Mouse (Mus musculus): Measurements from ENCODE around the gene C4bp. TPM values are rescaled to one million over a fixed set of nuclear protein-coding genes. Genes with fewer than 3 reads are reported as not detected.
"Not testable (repeated sequence)": the region's sequence is repeated elsewhere in the genome, so short reads cannot be mapped to it uniquely, and the experiment has no call there.

Gene C4bp
- not detected for total RNA-seq (2021)
- long read RNA-seq, experiment 1: 0 reads
- long read RNA-seq, experiment 2: 0 reads

GRCm38 (mm10) chr1:130661454-130661853, at the start of gene C4bp:
Gene C4bp, minus strand, starts transcription at chr1:130661632.
- DNase-seq: no peak

- no peak for DNase-seq
These were observed 49.0 kb upstream of the C4bp start for GRCm38 (mm10) chr1:130710283-130711080.

GRCm38 (mm10) chr1:130703613-130704012, 42.2 kb upstream of the C4bp start:
- no peak for DNase-seq

DNA sequence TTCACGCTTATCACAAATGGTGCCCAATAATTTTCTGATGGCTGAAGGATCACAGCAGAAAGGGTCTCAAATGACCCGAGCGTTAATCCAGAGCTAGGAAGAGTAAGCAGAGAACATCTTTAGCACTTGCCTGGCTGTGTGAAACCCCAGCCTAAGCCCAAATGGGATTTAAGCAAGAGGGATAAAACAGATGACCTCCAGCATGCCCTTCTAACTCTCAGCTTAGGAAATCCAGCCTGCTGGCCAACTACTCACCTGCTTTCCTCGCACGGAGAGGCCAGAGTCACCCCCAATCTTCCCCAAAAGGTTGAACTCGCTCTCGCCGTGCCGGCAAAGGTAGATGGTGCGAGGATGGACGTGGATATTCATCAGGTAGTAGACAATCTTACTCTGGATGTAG, 40.5 kb upstream of the C4bp start:
- DNase-seq: no peak

GRCm38 (mm10) chr1:130699937-130700633, 38.7 kb upstream of the C4bp start:
- DNase-seq: no peak

DNA sequence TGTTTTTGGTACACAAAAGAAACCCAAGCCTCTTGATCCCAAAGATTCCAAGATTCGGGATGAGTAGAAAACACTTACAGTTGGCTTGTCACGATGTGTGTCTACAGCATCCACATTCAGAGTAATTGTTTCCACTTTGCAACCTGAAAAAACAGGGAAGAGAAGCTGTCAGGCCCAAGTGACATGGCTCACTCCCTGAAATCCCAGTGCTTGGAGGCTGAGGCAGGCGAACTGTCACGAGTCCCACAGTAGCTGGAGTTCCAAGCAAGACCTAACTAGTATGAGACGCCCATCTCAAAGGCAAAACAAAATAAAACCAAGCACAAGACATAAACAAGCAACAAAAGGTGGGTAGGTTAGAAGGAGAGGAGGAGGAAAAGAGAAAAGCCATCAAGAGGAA, 37.2 kb upstream of the C4bp start:
- no peak for DNase-seq

DNA sequence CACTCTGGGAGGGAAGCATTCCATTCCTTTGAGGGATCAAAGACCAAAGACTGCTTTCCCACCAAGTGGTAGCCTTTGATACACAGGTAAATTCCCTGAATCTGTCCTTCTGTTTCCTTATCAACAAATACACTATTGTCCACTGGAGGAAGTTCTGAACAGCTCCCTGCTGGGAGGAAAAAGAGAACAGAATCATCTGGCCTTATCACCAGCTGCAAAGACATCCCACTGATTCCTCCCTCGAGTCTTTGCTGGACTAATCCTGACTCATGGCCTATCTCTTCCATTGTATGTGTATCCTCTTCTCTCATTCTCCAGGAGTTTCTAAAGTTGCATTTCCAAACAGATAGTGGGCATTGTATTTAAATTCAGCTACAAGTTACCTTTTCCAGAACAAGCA, 22.5 kb upstream of the C4bp start:
- DNase-seq: no peak

- DNase-seq: no peak
These were observed 20.4 kb upstream of the C4bp start for GRCm38 (mm10) chr1:130681656-130682413.

DNA sequence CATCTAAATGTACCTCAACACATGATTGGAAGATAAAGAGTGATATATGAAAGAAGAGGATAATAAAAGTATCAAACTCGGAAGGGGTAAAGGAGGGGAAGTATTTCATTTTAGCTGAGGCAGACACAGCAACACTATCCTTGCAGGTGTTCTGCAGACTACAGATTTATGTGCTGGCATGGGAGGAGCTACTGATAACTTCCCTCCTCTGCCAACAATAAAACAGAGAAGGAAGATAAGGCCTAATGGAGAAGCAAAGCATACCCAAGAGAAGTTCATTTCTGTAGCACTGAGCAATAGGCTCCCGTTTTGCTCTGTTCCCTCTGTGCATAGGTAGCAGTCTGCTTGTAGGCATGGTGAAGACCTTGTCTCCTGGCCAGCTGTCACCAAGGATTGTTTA, 19.6 kb upstream of the C4bp start:
- DNase-seq: no peak

GRCm38 (mm10) chr1:130678551-130678950, 17.1 kb upstream of the C4bp start:
- DNase-seq: no peak

DNA sequence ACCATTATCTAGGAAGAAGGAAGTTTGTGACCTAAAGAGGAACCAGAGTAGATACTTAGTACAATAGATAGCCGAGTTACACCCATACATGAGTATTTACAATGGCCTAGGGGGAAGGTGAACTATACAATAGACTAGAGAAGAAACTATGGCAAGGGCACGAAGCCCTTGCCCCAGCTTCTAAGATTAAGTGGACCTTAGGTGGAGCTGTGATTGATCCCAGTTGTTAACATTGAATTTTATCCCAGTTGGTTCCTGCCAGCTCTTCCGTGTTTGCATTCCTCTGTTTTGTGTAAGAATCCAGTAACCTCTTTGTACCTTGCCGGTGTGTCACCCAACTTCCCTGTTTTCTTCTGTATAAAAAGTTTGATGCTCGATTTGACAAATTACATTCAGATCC, 2.1 kb upstream of the C4bp start:
- DNase-seq: not testable (repeated sequence)

- not testable (repeated sequence) for DNase-seq
These were observed 1.8 kb downstream of the C4bp start for GRCm38 (mm10) chr1:130659641-130660040.

DNA sequence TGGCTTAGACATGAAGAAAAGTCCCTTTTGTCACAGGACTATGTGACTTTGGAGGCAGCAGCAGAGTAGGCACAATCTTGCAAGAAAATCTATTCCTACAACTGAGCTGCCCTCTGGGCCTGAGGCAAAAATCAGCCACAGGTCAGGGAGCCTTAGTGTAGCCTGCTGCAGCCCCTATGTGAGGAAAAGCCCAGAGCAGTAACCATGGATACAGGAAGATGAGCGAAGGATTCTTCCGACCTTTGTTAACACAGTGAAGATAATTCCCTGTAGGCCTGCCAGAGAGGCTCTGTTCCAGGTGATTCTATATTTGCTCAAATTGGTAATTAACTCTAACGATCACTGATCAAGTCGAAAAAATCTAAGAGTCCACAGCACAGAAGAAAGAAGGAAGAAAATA, 17.3 kb downstream of the C4bp start:
- no peak for DNase-seq

- no peak for DNase-seq
These were observed 20.5 kb downstream of the C4bp start for GRCm38 (mm10) chr1:130640967-130641366.

DNA sequence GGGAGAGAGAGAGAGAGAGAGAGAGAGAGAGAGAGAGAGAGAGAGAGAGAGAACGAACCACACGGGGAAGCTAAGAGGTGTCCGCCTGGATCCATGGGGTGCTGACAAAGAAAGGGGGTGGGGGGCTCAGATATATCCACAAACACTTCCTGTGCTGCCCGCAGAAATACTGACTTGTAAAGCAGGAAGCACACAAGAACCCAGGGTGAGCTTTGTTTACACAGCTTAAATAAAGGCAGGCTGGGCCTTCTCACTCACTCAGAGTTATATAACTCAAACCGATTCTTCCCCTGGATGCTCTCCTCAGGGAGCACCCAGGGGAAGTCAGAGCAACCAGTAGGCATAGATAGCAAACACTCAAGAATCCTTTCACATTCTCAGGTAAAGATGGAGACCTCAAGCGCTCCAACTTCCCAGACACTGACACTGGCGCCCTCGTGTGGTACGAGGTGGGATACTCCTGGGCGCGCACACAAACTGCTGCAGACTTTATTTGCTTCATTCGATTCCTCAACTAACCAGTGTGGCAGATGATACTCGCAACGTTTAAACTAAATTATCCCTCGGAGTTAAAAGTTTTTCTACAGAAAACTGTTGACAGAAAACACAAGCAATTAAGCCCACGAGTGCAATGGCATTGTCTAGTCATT, 27.5 kb downstream of the C4bp start:
- peak; percentile 26 for DNase-seq

DNA sequence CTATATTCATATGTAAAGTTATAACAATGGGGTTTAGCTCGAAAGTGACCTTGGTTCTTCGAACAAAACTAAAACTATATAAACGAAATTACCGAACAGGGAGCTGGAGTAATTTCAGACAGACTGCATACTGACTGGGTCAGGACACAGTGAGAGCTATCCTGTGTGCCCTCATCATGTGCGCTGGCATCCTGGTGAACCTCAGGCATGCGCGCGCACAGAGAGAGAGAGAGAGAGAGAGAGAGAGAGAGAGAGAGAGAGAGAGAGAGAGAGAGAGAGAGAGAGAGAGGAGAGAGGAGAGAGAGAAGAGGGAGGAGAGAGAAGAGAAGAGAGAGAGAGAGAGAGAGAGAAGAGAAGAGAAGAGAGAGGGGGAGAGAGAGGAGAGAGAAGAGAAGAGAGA, 28.1 kb downstream of the C4bp start:
- no peak for DNase-seq

- DNase-seq: no peak
These were observed 31.9 kb downstream of the C4bp start, which contains the start of gene Zp3r for GRCm38 (mm10) chr1:130629521-130629920. Gene Zp3r, minus strand, starts transcription at chr1:130629621.

DNA sequence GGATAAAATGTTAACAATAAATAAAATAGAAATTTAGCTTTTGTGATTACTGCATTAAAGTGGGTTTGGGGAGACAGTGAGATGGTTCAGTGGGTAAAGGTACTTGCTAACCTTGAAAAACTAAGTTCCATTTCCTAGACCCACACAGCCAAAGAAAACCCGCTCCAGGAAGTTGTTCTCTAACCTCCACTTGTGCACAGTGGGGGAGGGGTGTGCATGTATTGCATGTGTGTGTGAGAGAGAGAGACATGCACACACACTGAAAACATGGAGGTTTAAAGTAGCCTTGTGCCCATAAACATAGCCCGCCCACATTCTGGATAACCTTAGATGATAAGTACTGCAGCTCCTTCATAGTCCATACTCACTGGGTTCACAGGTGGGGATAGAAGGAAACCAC, 65.1 kb downstream of the C4bp start:
- no peak for DNase-seq

DNA sequence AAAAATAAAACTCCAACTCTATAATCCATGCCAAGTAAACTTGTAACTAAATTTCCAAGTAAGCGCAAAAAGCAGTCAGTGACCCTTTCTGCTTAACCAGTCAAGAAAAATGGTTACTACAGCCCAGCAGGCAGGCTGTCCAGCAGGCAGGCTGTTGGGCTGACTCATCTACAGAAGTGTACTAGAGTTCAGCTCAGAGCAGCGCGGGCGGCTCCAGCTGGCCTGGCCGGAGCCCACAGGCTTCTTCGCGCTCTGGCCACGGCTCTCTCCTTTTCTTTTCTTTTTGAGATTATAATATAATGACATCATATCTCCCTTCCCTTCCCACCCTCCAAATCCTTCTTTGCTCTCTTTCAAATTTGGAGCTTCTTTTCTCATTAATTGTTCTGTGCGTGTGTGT, 72.8 kb downstream of the C4bp start:
- peak; percentile 46 for DNase-seq

All from gastrocnemius, postnatal 25 days (tissue).